Mouse (Mus musculus): ENCODE data around the gene Trim11.

The Trim11 gene

DNA sequence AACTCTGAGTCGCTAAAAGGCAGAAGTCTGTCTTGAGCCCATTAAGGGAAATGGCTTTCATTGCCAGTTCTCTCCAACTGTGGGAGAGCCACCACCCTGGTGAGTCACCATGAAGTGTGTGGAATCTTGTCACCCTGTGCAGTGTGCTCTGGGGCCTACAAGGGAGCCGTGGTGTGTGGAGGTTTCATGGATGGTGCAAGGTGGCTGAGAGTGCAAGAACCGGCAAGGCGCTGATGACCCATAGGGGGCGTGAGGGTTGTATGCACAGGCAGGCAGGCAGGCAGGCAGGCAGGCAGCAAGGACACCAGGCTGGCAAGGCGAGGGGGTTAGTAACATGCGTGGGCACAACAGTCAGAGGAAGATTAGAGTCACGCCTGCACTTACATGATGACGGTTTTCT lies 37.2 kb downstream of the Trim11 start:
- no peak for DNase-seq (ENCODE audit: extremely low read depth, low read depth)

- DNase-seq (ENCODE audit: extremely low read depth, low read depth): no peak
These were observed 48.5 kb downstream of the Trim11 start for GRCm38 (mm10) chr11:59026411-59026810.

DNA sequence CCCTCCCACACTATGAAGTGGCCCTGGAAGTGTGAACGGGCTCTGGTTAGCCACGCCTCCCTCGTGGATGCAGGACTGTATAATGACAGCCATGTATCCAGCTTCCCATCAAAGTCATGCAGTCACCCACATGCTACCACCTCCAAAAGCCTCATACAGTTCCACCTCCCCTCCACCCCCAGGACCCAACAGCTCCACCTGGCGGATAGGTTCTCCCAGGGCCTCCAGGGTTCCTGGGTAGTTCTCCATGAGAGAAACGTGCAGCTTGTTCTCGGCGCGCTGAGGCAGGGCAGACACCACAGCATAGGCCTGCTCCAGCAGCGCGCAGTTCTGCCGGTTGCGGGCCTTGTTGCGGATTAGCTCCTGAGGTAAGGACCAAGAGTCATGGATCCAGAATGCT lies 51.1 kb downstream of the Trim11 start:
- no peak for DNase-seq (ENCODE audit: extremely low read depth, low read depth)
